Mouse (Mus musculus) left cerebral cortex, adult 8-10 months (tissue): Measurements from ENCODE around the gene Txndc16. TPM values are rescaled to one million over a fixed set of nuclear protein-coding genes. Genes with fewer than 3 reads are reported as not detected.

Source experiments
- DNase-seq, 2 experiments: peaks; one replicate each; pipeline ENCODE4 v3.0.0; 2022; ENCODE audit warnings: low spot score in 2 of 2
- total RNA-seq, 4 experiments: library from RNA; stranded (reverse); gene quantifications; 2 replicates each; pipeline ENCODE4 v1.2.4; 2022

The Txndc16 gene
- 10 to 100 TPM; 72.4 to 76.6 (median 74.8) TPM for total RNA-seq

DNA sequence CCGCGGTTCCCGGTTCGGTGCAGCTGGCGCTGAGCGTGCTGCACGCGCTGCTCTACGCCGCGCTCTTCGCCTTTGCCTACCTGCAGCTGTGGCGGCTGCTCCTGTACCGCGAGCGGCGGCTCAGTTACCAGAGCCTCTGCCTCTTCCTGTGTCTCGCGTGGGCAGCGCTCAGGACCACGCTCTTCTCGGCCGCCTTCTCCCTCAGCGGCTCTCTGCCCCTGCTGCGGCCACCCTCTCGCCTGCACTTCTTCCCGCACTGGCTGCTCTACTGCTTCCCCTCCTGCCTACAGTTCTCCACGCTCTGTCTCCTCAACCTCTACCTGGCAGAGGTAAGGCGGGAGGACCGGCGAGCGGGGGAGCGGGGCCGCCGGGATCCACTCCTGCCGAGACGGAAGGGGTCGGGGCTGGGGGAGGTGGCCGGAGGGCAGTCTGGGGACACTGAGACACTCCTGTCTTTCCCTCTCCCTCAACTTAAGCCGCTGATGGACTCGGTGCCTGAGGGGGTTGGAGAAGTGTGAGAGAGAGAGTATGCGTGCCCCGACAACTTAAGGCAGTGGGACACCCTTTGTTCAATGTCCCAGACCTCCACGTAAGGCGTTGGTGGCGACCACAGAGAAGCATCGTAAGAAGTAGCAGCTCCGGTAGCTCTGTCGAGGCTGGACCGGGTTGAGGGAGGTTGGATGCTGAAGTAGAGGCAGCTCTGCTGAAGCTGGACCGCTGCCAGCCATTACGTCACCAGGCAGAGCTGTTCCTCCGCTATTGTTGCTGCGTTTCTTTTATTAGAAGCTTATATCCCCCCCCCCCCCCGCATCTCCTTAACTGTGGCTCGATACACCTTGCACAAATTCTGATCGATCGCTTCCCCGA, at the start of gene Txndc16:
TSS of gene Txndc16 (minus strand) at position 239 of the 867 bp plus-strand sequence.
- peak; percentile 72 to 77 for DNase-seq

DNA sequence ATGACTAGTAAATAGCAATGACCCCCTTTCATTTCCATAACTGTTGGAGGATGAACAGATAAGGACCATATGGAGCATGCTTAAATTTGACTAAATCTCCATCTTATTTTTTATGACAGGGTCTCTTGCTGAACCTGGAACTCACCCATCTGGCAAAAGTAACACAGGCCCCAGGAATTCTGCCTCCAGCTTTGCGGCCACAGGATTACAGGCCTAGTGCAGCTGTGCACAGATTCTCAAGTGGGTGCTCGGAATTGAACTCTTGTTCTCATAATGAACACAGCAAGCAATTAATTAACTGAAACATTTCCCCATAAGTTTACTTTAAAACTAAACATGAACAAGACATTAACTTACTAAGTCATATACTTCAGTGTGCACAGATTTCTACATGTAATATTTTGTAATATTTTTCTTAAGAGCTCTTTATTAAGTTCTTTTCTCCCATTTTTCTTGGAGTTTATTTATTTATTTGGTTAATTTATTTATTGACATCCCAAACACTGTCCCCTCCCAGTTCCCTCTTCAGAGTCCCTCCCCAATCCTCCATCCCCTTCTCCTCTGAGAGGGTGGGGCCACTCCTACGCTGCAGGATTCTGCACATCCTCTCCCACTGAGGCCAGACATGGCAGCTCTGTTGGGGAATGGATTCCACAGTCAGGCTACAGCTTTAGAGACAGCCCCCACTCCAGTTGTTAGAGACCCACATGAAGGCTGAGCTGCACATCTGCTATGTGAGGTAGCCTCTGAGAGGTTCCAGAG, 43.9 kb upstream of the Txndc16 start:
- no peak for DNase-seq

DNA sequence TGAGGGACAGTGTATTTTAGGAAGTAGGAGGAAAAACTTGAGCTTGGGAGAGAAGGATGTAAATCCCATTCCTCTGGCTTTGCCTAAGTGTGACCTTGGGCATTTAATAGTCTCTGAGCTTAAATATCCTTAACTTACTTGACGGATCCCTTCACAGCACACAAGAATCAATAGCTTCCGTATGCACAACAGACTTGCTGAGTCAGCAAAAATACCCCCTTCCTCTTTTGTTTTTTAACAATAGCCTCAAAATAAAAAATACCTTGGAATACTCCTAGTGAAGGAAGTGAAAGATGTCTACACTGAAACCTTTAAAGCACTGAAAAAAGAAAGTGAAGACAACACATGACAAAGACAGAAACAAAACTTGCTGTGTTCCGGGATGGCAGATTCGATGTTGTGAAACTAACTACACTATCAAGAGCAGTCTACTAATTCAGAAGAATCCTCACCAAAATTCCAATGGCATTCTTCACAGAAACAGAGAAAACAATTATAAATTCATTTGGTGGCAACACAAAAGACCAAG, 31.5 kb upstream of the Txndc16 start:
- no peak for DNase-seq

DNA sequence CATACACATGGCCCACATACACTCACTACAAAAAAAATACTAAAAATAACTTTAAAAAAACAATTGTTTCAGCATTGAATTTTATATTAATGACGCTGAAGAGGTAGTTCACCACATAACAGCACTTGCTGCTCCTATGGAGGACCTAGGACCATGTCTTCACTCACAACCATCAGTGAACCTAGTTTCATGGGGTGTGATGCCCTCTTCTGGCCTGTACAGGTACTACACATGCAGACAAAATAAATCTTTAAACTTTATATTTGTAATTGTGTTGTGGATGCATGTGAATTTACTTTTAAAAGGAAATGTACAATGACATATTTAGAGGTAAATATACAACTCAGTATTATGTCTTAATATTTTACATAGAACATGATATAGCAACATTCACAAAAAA, 21.5 kb upstream of the Txndc16 start:
- DNase-seq = no peak

DNA sequence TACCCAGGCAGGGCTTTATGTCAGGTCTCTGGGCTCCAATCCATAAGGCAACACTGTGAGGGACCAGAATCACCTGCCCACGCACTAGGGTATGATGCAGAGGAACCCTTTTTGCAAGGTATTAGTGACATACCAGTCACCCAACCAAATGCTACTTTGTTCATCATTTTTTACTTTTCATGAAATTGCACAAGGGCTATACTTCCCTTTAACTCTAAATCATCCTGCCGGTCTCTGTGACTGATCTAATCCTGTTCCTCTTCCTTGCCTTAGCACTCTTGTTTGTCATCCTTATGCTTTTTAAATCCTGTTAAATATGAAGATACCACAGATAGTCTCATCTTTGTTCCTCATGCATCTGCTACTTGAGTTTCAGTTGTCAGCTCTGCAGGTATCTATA, 18.9 kb upstream of the Txndc16 start:
- DNase-seq = no peak

DNA sequence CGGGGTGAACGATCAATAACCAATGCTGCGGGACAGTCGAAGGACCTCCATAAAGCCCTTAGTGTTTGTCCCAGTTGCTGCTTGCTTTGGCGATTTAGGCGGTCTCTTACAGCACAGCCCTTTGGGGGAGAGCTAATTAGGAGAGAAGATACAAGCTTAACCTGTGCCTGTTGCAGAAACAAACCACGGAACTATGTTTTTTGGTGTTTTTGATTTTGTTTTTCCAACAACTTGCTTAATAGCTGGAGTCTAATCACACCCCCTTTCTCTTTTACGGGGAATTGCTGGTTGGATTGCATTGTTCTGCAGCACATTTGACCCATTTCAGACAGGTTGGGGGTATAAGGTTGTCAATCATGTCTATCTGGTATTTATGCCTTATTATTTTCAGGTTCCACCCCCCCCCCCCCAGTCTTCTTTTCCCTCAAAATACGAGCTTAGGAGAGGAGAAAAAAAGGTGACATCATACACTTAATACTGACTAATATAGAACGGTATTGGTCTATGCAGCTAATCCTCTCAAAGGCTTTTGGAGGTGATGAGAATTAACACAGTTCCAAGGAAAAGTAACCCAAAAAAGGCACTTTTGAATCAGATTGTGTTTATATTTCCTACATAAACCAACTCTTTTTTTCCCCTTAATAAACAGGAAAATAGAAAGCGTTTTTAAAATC, 966 bp upstream of the Txndc16 start:
- DNase-seq = no peak

DNA sequence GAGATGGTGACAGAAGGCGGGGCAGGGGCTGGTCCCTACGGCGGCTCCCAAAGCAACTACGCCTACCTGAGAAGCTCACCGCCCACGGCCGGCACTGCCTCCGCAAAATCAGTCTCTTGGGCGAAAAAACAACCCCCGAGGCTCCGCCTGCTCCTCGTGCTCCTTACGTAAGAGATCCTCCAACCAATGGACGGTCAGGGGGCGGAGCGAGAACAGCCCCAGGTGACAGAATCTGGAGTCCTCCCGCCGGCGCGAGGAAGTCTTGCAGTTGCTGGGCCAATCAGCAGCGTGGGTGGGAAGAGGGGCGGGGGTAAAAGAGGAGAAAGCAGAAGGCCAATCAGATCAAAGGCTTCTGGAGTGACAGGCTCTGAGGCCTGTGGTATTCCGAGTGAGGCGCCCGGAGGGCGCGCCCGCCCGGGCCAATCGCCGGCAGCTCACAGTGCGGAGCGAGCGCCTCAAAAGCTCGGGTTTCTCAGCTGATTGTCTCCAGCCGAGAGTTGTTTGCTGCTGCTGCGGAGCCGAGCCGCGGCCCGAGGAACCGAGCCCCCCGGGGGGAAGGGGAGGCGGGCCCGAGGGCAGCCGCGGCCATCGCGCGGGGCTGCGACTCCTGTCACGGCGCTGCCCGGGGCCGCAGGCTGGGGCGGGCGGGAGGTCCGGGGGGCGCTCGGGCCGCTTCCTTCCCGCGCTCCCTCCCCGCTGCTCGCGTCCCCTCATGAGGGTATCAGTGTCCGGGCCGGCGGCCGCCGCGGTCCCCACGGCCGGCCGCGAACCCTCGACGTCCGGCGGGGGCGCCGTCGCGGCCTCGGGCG, 643 bp downstream of the Txndc16 start, which contains the start of gene Gpr137c:
TSS of gene Gpr137c (plus strand) at position 437 of the 809 bp plus-strand sequence.
- peak; percentile 91 to 99 for DNase-seq

DNA sequence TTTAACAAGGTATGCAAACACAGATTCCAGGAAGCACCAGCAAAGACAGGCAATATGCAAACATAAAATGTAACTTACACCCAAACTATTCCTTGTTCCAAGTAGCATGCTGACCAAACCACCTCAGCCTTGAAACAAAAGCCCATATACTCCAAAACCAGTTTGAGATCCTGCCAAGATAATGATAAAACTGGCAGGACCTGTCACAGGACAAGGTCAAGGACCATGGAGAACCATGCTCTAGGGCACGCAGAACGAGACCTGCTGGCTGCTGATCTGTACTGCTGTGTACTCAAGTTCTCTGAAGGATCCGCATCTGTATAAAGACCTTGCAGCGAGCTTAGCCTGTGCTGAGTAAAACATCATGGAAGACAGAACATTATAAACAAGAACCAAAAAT, 2.4 kb downstream of the Txndc16 start:
- DNase-seq = peak in 1 of 2 experiments; percentile 14

DNA sequence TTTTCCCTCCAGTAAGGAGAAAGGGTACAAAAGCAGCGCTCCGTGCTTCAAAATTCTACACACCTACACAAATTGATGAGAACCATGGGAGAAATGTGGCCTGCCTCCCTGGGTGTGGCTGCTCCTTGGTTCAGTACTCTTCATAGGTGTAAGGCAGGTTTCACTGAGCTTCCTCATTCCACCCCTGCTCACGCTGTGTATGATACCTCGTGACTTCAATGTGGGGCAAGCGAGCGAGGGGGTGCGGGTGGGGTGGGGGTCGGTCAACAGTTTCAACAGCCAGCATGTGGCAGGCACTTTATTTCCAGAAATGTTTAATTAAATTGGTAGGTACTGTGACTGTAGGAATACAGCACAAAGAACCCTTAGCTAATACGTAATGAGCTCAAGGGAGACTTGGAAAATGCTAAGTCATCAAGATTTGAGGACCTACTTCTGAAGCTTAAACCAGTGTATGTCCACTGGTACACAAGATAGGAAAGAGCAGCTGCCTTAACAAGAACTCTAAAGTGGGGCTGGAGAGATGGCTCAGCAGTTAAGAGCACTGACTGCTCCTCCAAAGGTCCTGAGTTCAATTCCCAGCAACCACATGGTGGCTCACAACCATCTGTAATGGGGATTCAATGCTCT, 3.3 kb downstream of the Txndc16 start:
- DNase-seq = no peak

DNA sequence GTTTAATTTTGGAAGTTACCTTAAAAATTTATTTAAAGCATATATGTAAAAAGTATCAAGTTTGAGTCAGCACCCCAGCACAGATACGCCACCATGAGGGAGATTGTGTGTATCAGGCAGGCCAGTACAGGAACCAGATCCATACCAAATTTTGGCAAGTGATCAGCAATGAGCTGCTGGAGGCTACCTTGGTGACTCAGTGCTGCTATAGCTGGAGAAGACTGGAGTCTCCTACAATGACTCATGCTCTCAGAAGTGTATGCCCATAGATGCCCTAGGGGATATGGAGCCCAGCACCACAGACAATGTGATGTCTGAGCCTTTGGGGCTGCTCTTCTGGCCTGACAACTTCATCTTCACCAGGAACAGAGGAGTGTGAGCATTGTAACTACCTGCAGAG, 8.7 kb downstream of the Txndc16 start:
- no peak for DNase-seq

DNA sequence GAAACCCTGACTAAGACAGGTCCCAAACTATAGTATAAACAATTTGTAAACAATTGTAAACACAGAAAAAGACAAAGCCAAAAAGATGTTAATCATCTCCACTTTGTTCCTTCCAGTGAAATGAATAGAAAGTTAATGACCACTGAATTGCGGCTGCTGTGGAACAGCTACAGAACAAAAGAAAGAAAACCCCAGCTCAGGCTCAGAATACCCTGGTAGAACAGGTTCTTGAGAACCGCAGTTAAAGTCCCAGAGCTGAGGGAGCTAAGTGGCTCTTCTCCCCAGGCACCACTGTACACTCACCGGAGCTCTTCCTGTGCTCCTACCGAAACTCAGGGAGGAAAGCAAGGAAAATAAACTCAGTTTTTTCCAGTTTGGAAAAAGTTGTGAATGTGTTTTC, 9.4 kb downstream of the Txndc16 start:
- no peak for DNase-seq

DNA sequence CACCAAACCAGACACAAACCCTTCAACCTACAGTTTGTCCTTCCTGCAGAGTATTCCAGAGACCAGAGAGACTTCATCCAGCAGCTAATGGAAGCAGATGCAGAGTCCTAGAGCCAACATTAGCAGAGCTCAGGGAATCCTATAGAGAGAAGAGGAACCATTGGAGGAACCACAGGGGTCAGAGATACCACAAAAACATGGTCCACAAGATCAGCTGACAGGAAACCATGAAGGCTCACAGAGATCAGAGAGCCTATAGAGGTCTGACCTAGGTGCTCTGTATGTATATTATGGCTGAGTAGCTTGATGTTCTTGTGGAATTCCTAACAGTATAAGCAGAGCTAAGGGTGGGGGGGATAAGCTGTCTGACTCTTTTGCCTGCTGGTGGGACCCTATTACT, 19.5 kb downstream of the Txndc16 start:
- no peak for DNase-seq

DNA sequence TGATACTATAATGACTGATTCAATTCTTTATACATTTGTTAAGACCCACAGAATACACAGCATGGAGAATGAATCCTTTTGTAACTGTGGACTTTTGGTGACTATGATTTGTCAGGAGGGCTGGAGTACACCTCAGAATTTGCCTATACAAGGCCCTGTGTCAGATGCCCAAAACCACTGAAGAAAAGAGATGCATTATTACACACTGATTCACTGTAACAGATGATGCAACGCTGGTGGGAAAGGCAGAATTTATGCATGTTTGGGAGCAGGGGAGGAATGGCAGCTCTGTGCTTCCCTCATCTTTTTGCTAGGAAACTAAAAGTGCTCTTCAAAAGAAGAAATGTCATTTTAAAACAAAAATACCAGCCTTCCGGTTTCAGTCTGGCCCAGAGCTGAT, 29.1 kb downstream of the Txndc16 start:
- no peak for DNase-seq

DNA sequence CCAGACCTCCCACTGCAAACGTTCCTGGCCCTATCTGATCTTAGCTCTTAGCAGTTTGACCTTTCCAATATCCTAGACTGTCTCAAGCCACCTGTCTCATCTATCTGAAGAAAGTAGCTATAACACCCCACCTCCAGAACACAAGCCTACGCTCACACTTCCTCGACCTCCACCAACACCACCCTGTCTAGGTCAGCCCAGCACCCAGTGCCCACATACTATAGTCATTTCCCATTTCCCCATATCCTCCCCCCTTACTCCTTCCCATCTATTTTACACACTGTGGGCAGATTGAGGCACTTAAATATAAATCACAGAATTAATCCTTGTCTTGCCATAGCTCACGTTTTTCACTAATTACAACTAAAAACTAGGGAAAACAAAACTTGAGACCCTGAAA, 38.5 kb downstream of the Txndc16 start:
- DNase-seq = no peak

DNA sequence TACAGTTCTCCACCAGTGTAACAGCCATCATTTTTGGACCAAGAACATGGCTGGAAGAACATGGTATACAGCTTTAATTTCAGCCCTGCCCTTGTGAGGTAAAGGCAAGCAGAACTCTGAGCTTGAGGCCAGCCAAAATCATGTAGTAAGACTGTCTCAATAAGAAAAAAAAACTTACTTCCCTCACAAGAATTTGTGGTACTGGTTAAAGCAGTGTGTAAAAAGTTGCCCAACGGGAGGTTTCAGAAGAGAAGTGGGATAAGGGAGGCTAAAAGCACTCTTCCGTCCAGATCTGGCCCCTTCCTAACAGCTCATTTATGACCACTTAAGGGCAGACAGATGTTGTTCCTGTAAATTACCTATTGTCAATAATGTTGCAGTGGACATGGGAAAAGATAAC, 40.5 kb downstream of the Txndc16 start:
- DNase-seq = no peak

DNA sequence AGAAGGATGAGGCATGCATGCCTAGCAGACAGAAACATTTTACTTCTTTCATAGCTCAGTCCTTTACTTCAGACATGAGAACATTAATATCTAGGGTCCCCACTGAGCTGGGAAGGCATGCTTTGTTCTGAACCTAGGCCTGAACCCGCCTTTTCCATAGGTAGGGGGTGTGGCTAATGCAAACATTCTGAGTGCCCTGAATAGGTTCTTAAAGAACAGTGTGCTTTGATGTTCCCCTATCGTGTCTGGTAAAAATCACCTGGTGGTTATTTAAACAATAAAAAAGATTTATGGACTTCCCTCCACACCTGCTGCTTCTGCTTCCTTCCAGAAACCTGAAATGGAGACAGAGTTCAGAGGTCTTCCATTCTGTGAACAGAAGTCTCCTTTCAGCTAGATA, 40.9 kb downstream of the Txndc16 start:
- no peak for DNase-seq

DNA sequence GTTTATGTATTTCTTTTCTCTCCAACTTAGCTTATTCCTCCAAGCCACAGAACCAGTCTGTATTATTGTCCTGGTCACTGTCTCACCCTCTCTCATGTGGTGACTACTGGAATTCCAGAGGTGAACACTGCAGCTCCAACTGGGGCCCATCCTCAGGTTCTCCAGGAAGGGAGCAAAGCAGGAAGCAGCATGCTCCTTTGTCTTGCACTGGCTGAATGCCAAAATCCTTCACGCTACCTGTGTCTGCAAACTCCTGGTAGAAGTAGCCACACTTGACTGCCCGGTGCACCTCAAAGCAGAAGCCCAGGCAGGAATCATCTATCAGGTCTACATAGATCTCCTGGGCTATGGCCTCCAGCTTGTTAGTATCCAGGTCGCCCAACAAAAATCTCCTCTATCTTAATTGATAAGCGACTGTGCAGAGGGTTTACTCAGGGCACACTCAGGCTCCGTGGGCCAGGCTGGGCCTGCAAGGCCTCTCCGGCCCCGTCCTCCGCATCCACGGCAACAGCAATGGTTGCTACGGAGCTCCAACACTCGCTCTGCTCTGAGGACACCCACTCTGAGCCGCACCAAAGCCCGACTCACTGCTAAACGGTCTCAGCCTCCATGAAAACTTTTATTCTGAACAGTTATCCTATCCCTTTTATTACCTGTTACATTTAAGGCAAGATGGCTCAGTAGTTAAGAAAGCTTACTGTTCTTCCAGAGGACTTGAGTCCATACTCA, 45.0 kb downstream of the Txndc16 start:
- DNase-seq = no peak

DNA sequence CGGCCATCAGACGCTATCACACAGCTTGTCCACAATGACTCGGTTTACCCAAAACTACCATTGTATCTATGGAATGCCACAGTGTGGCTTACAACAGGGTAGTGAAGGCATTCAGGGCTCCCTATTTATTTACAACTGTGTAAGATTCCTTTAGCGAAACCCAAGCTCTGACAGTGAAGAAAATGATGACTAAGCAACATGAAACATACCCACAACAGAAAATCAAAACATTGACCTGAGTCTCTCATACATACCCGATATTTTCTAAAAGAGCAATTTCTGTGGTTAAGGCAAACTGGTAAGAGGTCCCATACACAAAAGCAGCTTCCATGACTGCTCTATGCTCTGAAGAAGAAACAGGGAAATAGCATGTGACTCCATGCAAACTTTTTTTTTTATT, 47.9 kb downstream of the Txndc16 start:
- no peak for DNase-seq

DNA sequence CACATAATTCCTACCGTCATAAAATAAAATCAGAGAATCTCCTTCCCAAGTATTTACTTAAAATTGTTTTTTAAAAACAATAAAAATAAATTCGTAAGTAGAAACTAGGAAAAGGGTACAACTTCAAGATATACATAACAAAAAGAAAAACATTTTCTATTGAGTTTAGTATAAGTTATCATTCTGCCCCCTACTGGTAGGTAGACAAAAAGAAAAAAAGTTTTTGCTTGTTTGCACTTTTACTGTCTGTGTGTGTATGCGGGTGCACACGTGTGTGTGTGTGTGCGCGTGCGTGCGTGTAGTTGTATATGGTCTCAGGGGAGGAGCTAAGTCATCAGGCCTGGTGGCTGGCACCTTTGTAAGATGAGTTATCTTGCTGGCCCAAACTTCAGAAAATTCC, 52.8 kb downstream of the Txndc16 start:
- DNase-seq = no peak
